Mouse (Mus musculus): Measurements from ENCODE around the gene Vmn1r15. TPM values are rescaled to one million over a fixed set of nuclear protein-coding genes. Genes with fewer than 3 reads are reported as not detected.

The Vmn1r15 gene
- polyA plus RNA-seq (2014; fragmentation: Nextera tagmentation; extraction: Ambion mirVana) = not detected in 2 replicates

GRCm38 (mm10) chr6:57257652-57258051, at the start of gene Vmn1r15:
Vmn1r15 (plus strand) TSS chr6:57257952.
- Histone ChIP-seq H3K4me3 (ENCODE audit: low read depth, low read length) (no peak within 1 kb of the TSS), H3K9ac (replicated peaks; ENCODE audit: low read length) (no peak within 1 kb of the TSS), H3K27me3 (ENCODE audit: control insufficient read depth, insufficient read depth, low read length) (no peaks in the 10 kb centered on the region), H3K36me3 (replicated peaks; ENCODE audit: control insufficient read depth, insufficient read depth, low read depth, low read length) (no peaks in the 10 kb centered on the region), H3K9me3 (replicated peaks; ENCODE audit: control insufficient read depth, low read length) (no peaks in the 10 kb centered on the region), H3K4me2 (ENCODE audit: low read depth, low read length) (no peak within 1 kb of the TSS), H3K4me1 (ENCODE audit: control insufficient read depth, insufficient read depth, low read length) (no peaks in the 10 kb centered on the region), H3K27ac (replicated peaks; ENCODE audit: low read depth, low read length) (no peak within 1 kb of the TSS)
- DNase-seq (ENCODE audit: low spot score) = no peak
- WGBS = 75% methylated on average over 1 of the region's 1 CpGs
- no peak for ATAC-seq (replicated peaks; ENCODE audit: insufficient number of reproducible peaks, low FRiP score, low TSS enrichment, low read depth)

GRCm38 (mm10) chr6:57231386-57231785, 26.4 kb upstream of the Vmn1r15 start, which contains the start of gene Vmn1r14:
Vmn1r14 (plus strand) TSS chr6:57231686.
- Histone ChIP-seq H3K4me2 (ENCODE audit: low read depth, low read length) (no peak within 1 kb of the TSS), H3K4me1 (ENCODE audit: control insufficient read depth, insufficient read depth, low read length) (no peaks in the 10 kb centered on the region)
- WGBS = 93% methylated on average over 3 of the region's 3 CpGs

GRCm38 (mm10) chr6:57260990-57261389, 3.2 kb downstream of the Vmn1r15 start:
- no peaks in the 10 kb centered on the region for H3K27me3 ChIP-seq (ENCODE audit: control insufficient read depth, insufficient read depth, low read length)
- no peaks in the 10 kb centered on the region for H3K9me3 ChIP-seq (replicated peaks; ENCODE audit: control insufficient read depth, low read length)
- ATAC-seq (replicated peaks; ENCODE audit: insufficient number of reproducible peaks, low FRiP score, low TSS enrichment, low read depth) (no peak), DNase-seq (ENCODE audit: low spot score) (no peak)
- no peak overlapping the region for H3K27ac ChIP-seq (replicated peaks; ENCODE audit: low read depth, low read length)
- H3K9ac ChIP-seq (replicated peaks; ENCODE audit: low read length) = no peak overlapping the region
- H3K4me2 ChIP-seq (ENCODE audit: low read depth, low read length) = no peak overlapping the region
- WGBS = 93% methylated on average over 2 of the region's 2 CpGs
- H3K4me1 ChIP-seq (ENCODE audit: control insufficient read depth, insufficient read depth, low read length) = no peaks in the 10 kb centered on the region
- no peaks in the 10 kb centered on the region for H3K36me3 ChIP-seq (replicated peaks; ENCODE audit: control insufficient read depth, insufficient read depth, low read depth, low read length)
- H3K4me3 ChIP-seq (ENCODE audit: low read depth, low read length) = no peak overlapping the region

More at GRCm38 (mm10) chr6:57231386-57231785, 26.4 kb upstream of the Vmn1r15 start, which contains the start of gene Vmn1r14:
- ATAC-seq (replicated peaks; ENCODE audit: insufficient number of reproducible peaks, low FRiP score, low TSS enrichment, low read depth) (no peak), DNase-seq (ENCODE audit: low spot score) (no peak)
- no peak within 1 kb of the TSS for H3K9ac ChIP-seq (replicated peaks; ENCODE audit: low read length)
- no peak within 1 kb of the TSS for H3K4me3 ChIP-seq (ENCODE audit: low read depth, low read length)
- H3K36me3 ChIP-seq (replicated peaks; ENCODE audit: control insufficient read depth, insufficient read depth, low read depth, low read length) = no peaks in the 10 kb centered on the region
- H3K27me3 ChIP-seq (ENCODE audit: control insufficient read depth, insufficient read depth, low read length) = no peaks in the 10 kb centered on the region
- no peak within 1 kb of the TSS for H3K27ac ChIP-seq (replicated peaks; ENCODE audit: low read depth, low read length)
- H3K9me3 ChIP-seq (replicated peaks; ENCODE audit: control insufficient read depth, low read length) = no peaks in the 10 kb centered on the region

GRCm38 (mm10) chr6:57271881-57272280, 14.1 kb downstream of the Vmn1r15 start:
- H3K36me3 ChIP-seq (replicated peaks; ENCODE audit: control insufficient read depth, insufficient read depth, low read depth, low read length) = no peaks in the 10 kb centered on the region
- no peak overlapping the region for H3K27ac ChIP-seq (replicated peaks; ENCODE audit: low read depth, low read length)
- WGBS = 68% methylated on average over 3 of the region's 3 CpGs
- H3K9me3 ChIP-seq (replicated peaks; ENCODE audit: control insufficient read depth, low read length) = no peaks in the 10 kb centered on the region
- H3K9ac ChIP-seq (replicated peaks; ENCODE audit: low read length) = no peak overlapping the region
- no peak overlapping the region for H3K4me3 ChIP-seq (ENCODE audit: low read depth, low read length)
- H3K4me2 ChIP-seq (ENCODE audit: low read depth, low read length) = no peak overlapping the region
- no peak for DNase-seq (ENCODE audit: low spot score)
- no peaks in the 10 kb centered on the region for H3K4me1 ChIP-seq (ENCODE audit: control insufficient read depth, insufficient read depth, low read length)
- no peaks in the 10 kb centered on the region for H3K27me3 ChIP-seq (ENCODE audit: control insufficient read depth, insufficient read depth, low read length)
- no peak for ATAC-seq (replicated peaks; ENCODE audit: insufficient number of reproducible peaks, low FRiP score, low TSS enrichment, low read depth)

- Histone ChIP-seq H3K4me2 (ENCODE audit: low read depth, low read length) (no peak overlapping the region), H3K4me3 (ENCODE audit: low read depth, low read length) (no peak overlapping the region), H3K27me3 (ENCODE audit: control insufficient read depth, insufficient read depth, low read length) (no peaks in the 10 kb centered on the region), H3K4me1 (ENCODE audit: control insufficient read depth, insufficient read depth, low read length) (no peaks in the 10 kb centered on the region), H3K9ac (replicated peaks; ENCODE audit: low read length) (no peak overlapping the region), H3K36me3 (replicated peaks; ENCODE audit: control insufficient read depth, insufficient read depth, low read depth, low read length) (no peaks in the 10 kb centered on the region), H3K9me3 (replicated peaks; ENCODE audit: control insufficient read depth, low read length) (no peaks in the 10 kb centered on the region), H3K27ac (replicated peaks; ENCODE audit: low read depth, low read length) (no peak overlapping the region)
- ATAC-seq (replicated peaks; ENCODE audit: insufficient number of reproducible peaks, low FRiP score, low TSS enrichment, low read depth) (no peak), DNase-seq (ENCODE audit: low spot score) (peak; percentile 1)
Observed at GRCm38 (mm10) chr6:57272517-57272916, 14.8 kb downstream of the Vmn1r15 start.

- Histone ChIP-seq H3K36me3 (replicated peaks; ENCODE audit: control insufficient read depth, insufficient read depth, low read depth, low read length) (no peaks in the 10 kb centered on the region), H3K9me3 (replicated peaks; ENCODE audit: control insufficient read depth, low read length) (no peaks in the 10 kb centered on the region), H3K27me3 (ENCODE audit: control insufficient read depth, insufficient read depth, low read length) (no peaks in the 10 kb centered on the region), H3K4me3 (ENCODE audit: low read depth, low read length) (no peak overlapping the region), H3K9ac (replicated peaks; ENCODE audit: low read length) (no peak overlapping the region), H3K4me2 (ENCODE audit: low read depth, low read length) (no peak overlapping the region), H3K4me1 (ENCODE audit: control insufficient read depth, insufficient read depth, low read length) (no peaks in the 10 kb centered on the region), H3K27ac (replicated peaks; ENCODE audit: low read depth, low read length) (no peak overlapping the region)
- ATAC-seq (replicated peaks; ENCODE audit: insufficient number of reproducible peaks, low FRiP score, low TSS enrichment, low read depth) (no peak), DNase-seq (ENCODE audit: low spot score) (no peak)
Observed at GRCm38 (mm10) chr6:57278952-57279351, 21.2 kb downstream of the Vmn1r15 start.

Other genes with a start within 250 kb of the Vmn1r15 start
- gene Vmn1r7, start 232.6 kb upstream of the Vmn1r15 start, polyA plus RNA-seq (2014; fragmentation: Nextera tagmentation; extraction: Ambion mirVana) = not detected in 2 replicates
- gene Vmn1r8, start 225.7 kb upstream of the Vmn1r15 start, polyA plus RNA-seq (2014; fragmentation: Nextera tagmentation; extraction: Ambion mirVana) = not detected in 2 replicates
- not detected in 2 replicates for gene Vmn1r9, start 191.2 kb upstream of the Vmn1r15 start, polyA plus RNA-seq (2014; fragmentation: Nextera tagmentation; extraction: Ambion mirVana)
- not detected in 2 replicates for gene Vmn1r10, start 148.5 kb upstream of the Vmn1r15 start, polyA plus RNA-seq (2014; fragmentation: Nextera tagmentation; extraction: Ambion mirVana)
- not detected in 2 replicates for gene Vmn1r11, start 124.5 kb upstream of the Vmn1r15 start, polyA plus RNA-seq (2014; fragmentation: Nextera tagmentation; extraction: Ambion mirVana)
- not detected in 2 replicates for gene Vmn1r12, start 101.0 kb upstream of the Vmn1r15 start, polyA plus RNA-seq (2014; fragmentation: Nextera tagmentation; extraction: Ambion mirVana)
- gene Vmn1r13, start 54.7 kb upstream of the Vmn1r15 start, polyA plus RNA-seq (2014; fragmentation: Nextera tagmentation; extraction: Ambion mirVana) = not detected in 2 replicates
- gene Vmn1r14, start 26.3 kb upstream of the Vmn1r15 start, polyA plus RNA-seq (2014; fragmentation: Nextera tagmentation; extraction: Ambion mirVana) = not detected in 2 replicates
- not detected in 2 replicates for gene Vmn1r16, start 71.5 kb downstream of the Vmn1r15 start, polyA plus RNA-seq (2014; fragmentation: Nextera tagmentation; extraction: Ambion mirVana)
- not detected in 2 replicates for gene Vmn1r17, start 105.8 kb downstream of the Vmn1r15 start, polyA plus RNA-seq (2014; fragmentation: Nextera tagmentation; extraction: Ambion mirVana)
- not detected in 2 replicates for gene Vmn1r18, start 137.8 kb downstream of the Vmn1r15 start, polyA plus RNA-seq (2014; fragmentation: Nextera tagmentation; extraction: Ambion mirVana)
- gene Vmn1r19, start 145.8 kb downstream of the Vmn1r15 start, polyA plus RNA-seq (2014; fragmentation: Nextera tagmentation; extraction: Ambion mirVana) = not detected in 2 replicates
- not detected in 2 replicates for gene Vmn1r20, start 171.0 kb downstream of the Vmn1r15 start, polyA plus RNA-seq (2014; fragmentation: Nextera tagmentation; extraction: Ambion mirVana)